Mouse (Mus musculus): ENCODE measurements at regions not wholly inside any gene's neighbourhood (a gene's known extent, or its start where the extent isn't known, plus 50 kb on each side); places are given as distances from the start of the nearest gene placed in this dataset. TPM values are rescaled to one million over a fixed set of nuclear protein-coding genes. Genes with fewer than 3 reads are reported as not detected.

DNA sequence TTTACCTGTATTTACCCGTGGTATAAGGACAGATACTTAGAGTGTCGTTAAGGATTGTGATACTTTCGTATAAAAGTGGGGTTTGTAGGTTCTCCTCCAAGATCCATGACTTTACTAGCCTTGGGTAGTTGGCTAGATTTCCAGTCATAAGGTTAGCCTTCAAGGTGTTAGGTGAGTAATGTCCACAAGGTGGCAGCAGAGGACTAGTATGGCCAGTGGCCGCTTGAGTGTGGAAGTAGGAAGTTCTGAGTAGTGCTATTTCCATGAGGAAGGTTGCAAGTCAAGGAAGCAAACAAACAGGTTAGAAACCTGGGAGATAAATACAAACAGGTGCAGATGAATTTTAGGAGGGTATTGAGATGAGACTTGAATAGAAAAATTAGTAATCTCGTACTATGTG, 101.9 kb downstream of the 4931417E11Rik start:
- Histone ChIP-seq H3K4me1 (replicated peaks) (no peaks in the 10 kb centered on the region), H3K4me2 (peak overlapping the region; percentile 59), H3K27me3 (replicated peaks) (0 out of 2 replicates have a peak, but pooled peaks cover 20% of the 10 kb centered on the region), H3K27ac (ENCODE audit: poor library complexity, severe bottlenecking) (no peak overlapping the region), H3K4me3 (peak overlapping the region; percentile 11; the same call in 1 of the 2 replicates), H3K9ac (no peak overlapping the region), H3K36me3 (no peaks in the 10 kb centered on the region), H3K9me3 (replicated peaks) (no peaks in the 10 kb centered on the region)
- ATAC-seq (ENCODE audit: insufficient number of reproducible peaks, low FRiP score): no peak
- 5% methylated on average over 5 of the region's 5 CpGs for WGBS

- H3K4me2 ChIP-seq: no peak overlapping the region
- no peak overlapping the region for H3K4me3 ChIP-seq
- ATAC-seq (ENCODE audit: insufficient number of reproducible peaks, low FRiP score): no peak
- no peak overlapping the region for H3K9ac ChIP-seq
- no peaks in the 10 kb centered on the region for H3K4me1 ChIP-seq (replicated peaks)
- H3K27me3 ChIP-seq (replicated peaks): 0 out of 2 replicates have a peak, but pooled peaks cover 20% of the 10 kb centered on the region
- no peaks in the 10 kb centered on the region for H3K36me3 ChIP-seq
- 73% methylated on average over 2 of the region's 2 CpGs for WGBS
- no peak overlapping the region for H3K27ac ChIP-seq (ENCODE audit: poor library complexity, severe bottlenecking)
- H3K9me3 ChIP-seq (replicated peaks): no peaks in the 10 kb centered on the region
Observed at GRCm38 (mm10) chr6:73366626-73367025, 102.8 kb downstream of the 4931417E11Rik start.

DNA sequence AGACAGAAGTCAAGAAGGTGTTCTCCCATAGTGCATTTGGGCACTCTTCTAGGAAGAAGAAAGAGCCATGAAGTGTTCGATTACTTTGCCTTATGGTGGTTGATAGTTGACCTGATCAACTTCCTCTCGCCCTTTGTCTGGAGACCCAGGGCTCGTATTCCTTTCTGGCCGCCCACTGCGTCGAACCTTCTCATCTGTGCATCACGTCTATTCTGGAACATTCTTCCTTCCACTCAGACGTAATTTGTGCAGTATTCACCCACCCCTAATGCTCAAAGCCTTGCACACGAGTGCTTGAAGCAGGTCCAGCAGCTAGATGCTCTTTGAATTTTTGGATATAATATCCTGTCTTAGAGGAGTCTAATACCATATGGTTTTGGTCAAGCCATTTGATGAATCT, 104.2 kb downstream of the 4931417E11Rik start:
- Histone ChIP-seq H3K27ac (ENCODE audit: poor library complexity, severe bottlenecking) (no peak overlapping the region), H3K9me3 (replicated peaks) (no peaks in the 10 kb centered on the region), H3K36me3 (no peaks in the 10 kb centered on the region), H3K27me3 (replicated peaks) (0 out of 2 replicates have a peak, but pooled peaks cover 20% of the 10 kb centered on the region), H3K9ac (no peak overlapping the region), H3K4me3 (no peak overlapping the region), H3K4me1 (replicated peaks) (no peaks in the 10 kb centered on the region), H3K4me2 (no peak overlapping the region)
- no peak for ATAC-seq (ENCODE audit: insufficient number of reproducible peaks, low FRiP score)
- 76% methylated on average over 9 of the region's 9 CpGs for WGBS

DNA sequence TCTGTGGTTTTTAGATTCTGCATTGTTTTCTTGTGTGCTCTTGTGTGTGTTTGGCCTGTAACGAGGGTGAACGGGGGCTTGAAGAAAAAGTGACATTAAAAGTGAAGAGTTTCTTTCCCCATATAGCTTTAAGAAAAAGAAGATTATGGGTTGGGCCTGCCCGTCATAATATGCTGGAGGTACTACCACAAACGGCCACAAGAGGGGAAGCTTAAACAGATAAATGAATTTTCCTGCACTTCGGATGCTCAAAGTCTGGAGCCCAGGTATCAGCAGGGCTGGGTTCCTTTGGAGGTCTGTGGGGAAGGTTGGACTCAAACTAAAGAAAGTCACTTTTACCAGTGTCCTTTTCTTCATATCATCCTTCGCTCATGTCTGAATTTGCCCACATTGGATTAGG, 86.8 kb downstream of the Suclg1 start:
- Histone ChIP-seq H3K4me3 (no peak overlapping the region), H3K9ac (no peak overlapping the region), H3K4me1 (replicated peaks) (no peaks in the 10 kb centered on the region), H3K27me3 (replicated peaks) (no peaks in the 10 kb centered on the region), H3K9me3 (replicated peaks) (no peaks in the 10 kb centered on the region), H3K36me3 (no peaks in the 10 kb centered on the region), H3K4me2 (no peak overlapping the region), H3K27ac (ENCODE audit: poor library complexity, severe bottlenecking) (no peak overlapping the region)
- no peak for ATAC-seq (ENCODE audit: insufficient number of reproducible peaks, low FRiP score)
- WGBS: 59% methylated on average over 6 of the region's 6 CpGs

GRCm38 (mm10) chr6:73329666-73330065, 81.5 kb downstream of the Suclg1 start:
- no peaks in the 10 kb centered on the region for H3K27me3 ChIP-seq (replicated peaks)
- WGBS: 84% methylated on average over 11 of the region's 11 CpGs
- no peaks in the 10 kb centered on the region for H3K4me1 ChIP-seq (replicated peaks)
- no peak overlapping the region for H3K4me2 ChIP-seq
- ATAC-seq (ENCODE audit: insufficient number of reproducible peaks, low FRiP score): no peak
- no peaks in the 10 kb centered on the region for H3K36me3 ChIP-seq
- H3K27ac ChIP-seq (ENCODE audit: poor library complexity, severe bottlenecking): no peak overlapping the region
- no peaks in the 10 kb centered on the region for H3K9me3 ChIP-seq (replicated peaks)
- no peak overlapping the region for H3K9ac ChIP-seq
- H3K4me3 ChIP-seq: no peak overlapping the region

Small RNA genes in the stretch of these regions (microRNA-seq; reads per million reads assigned to microRNA genes)
- not detected for gene Gm24370
